Mouse (Mus musculus) B cell, adult 67 days (primary cell): ENCODE results near the gene Leng1. TPM values are rescaled to one million over a fixed set of nuclear protein-coding genes. Genes with fewer than 3 reads are reported as not detected.

ENCODE experiments used
- total RNA-seq, 2 experiments: library from RNA; stranded (reverse); gene quantifications; 4 replicates each; pipeline ENCODE4 v1.2.4; 2023

Gene Leng1
- 10 to 100 TPM; 10.8 to 11.4 TPM for total RNA-seq

DNA sequence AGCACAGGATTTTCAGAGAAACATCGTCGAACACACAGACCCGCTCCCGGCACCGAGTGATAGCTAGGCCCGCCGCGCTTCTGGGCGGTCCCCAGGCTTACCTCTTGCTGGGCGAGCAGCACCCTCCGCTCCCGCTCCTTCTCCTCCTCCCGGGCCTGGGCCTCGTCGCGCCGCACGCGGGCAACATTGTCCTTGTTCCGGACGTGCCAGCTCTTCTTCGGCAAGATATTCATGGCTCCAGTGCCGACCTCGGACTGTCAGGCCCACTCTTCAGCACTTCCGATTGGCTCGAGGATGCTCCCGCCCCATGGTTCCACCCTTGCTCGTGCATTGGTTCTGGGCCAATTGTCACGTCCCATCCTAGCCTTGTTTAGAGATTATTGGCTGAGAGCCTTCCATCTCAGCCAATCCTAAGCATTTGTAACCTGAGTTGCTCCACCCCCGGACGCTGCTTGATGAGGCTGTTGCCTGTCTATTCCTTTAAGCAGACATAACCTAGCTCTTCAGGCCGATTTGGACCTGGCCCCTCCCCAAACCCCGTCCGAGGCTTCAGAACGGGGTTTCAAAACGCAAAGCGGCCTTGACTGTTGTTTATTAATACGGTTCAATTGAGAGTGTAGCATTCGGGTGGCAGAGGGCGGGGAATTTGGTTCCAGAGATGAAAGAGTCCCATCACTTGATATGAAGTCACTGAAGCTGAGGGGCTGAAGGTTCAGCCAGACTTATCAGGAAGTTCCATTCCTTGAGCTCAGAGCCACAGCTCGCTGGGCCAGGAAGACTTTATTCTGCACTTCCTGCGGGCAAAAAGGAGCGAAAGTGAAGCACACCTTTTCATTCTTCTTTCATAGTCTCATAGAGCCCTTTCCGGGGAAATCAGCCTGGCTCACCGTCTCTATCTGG is at the start of gene Leng1:
Leng1 (minus strand) TSS at position 626 of the 900 bp plus-strand sequence.

DNA sequence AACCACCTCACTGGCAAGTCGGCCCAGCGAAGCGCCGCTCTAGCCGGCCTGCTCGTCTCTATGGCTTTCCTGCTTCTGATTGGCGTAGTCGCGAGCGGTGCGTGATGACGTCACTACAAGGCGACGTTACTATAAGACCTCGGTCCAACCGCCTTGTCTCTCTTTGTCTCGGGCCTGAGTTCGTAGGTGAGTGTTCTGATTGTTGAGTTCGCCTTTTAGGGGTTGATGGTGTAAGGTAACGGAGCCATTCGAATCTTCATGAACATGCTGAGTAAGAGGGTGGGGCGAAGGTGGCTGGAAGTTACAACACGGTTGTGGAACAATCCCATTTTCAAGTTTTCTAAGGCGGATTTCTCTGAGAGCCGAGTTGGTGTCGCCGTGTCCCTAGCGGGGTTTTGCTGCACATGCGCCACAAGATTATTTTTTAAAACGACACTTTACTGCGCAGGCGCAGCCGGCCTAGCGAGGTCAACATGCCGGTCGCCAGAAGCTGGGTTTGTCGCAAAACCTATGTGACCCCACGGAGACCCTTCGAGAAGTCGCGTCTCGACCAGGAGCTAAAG is 38.3 kb upstream of the Leng1 start, which contains the start of gene Rps9:
Rps9 (plus strand) TSS at position 115 of the 563 bp plus-strand sequence.

DNA sequence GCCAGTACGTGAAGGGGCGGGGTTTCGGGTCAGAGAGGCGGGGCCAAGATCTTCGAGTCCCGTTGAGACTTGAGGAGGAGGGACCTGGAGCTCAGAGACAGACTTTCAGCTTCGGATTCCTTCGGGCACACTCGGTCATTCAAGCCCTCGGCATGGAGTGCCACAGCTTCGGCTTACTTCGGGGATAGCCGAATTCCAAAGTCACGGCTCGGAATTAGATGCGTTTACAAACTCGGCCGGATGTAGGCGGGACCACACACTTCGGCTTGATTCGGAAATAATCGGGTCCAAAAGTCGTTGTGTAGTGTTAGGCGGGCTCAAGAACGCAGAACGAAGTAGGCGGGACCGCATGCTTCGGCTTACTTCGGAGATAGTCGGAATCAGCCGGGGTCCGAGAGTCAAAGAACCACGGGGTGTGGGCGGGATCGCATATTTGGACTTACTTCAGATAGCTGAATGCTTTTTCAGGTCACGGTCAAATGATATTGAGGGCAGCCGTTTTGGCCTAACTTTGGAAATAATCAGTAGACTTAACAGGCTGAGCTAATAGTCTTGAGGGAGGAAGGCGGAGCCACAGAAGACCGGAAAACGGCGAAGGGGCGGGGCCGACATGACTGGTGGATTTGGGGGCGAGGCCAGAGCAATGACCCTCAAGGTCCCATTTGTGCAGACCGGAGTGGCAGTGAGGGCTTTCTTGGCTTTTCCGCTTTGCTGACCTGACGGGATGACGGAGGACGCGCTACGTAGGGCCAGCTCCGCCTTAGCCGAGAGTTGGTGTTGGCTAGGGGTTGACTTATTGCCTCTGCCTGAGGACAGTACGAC is 27.6 kb upstream of the Leng1 start, which contains the start of gene Mboat7:
Mboat7 (minus strand) TSS at position 537 of the 822 bp plus-strand sequence.

DNA sequence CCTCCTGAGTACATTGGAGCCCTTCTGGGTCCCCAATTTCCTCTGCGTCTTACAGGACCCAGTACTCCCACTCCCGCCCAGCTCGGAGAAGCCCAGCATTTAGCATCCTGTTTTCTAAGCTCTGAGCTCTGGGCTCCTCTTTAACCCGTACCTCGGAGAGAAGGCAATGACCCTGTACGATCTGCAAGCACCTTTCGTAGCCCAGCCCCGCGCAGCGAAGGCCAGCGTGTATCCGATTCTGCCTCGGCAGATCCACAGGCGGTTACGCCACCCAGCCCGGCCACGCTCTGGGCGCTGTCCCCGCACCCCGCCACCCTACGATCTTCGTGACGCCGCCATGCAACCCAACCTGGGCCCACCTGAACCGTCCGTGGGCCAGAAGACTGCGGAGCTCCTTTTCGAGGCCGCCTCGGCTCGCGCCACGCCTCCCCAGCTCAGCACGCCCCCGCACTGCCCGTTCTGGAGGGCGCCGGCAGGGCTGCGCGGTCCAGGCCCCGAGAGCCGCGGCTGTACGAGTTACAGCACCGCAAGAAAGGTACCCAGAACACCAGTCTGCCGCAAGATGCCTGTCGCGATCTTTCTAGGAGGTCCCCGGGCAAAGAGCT is 26.8 kb upstream of the Leng1 start, which contains the start of gene Tsen34:
Tsen34 (plus strand) TSS at position 482 of the 605 bp plus-strand sequence.

DNA sequence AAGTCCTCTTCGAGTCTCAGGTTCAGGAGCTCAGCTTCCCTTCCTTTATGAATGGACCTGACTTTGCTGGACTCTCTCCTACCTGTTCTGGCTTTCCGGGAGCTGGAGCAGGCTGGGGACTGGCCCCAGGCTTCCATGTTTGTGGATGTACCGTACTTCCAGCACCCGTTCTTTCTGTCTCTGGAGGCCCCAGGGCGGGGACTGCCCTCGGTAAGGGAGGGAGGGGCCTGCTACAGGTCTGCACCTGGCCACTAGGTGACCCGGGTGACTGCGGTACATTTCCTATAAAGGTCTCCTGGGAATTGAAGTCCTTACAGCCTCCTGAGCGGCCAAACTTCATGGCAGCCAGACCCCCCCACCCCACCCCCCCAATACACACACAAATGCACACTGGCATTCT is 11.7 kb upstream of the Leng1 start, which contains the start of gene Tmc4:
Tmc4 (minus strand) TSS at position 212 of the 400 bp plus-strand sequence.

DNA sequence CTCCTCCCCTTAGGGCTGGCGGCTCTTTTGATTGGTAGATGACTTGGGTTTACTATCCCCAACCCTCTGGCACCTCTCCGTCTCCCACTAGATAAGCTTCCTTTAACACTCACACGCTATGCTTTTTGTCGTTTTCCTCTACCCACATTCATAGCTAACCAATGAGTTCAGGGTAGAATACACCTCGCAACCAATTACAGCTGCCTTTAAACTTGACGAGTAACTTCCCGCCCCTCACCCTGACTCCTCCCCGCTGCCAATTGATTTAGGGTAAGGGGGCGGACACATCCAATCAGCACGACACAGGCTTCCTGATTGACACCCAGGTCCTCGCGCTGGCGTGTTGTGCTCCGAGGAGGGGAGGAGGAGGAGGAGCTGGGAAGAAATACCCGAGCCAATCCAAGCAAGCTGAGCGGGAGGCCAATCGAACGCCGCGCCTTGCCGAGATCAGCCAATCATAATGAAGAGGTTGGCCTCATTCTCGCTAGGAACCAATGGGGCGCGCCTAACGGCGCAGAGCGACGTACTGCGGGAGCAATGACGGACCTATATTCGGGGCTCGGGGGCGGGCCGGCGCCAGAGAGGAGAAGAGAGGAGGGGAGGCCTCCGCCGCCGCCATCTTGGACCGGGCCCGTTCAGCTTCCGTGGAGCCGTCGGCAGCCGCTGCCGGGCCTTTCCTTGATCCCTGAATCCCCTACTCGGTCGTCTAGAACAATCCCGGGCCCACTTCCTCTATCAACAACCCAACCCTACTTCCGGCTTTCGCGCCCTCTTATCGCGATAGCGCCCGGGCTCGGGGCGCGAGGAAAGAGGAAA is 20.8 kb downstream of the Leng1 start, which contains the start of gene Cnot3:
Cnot3 (plus strand) TSS at position 597 of the 816 bp plus-strand sequence.

DNA sequence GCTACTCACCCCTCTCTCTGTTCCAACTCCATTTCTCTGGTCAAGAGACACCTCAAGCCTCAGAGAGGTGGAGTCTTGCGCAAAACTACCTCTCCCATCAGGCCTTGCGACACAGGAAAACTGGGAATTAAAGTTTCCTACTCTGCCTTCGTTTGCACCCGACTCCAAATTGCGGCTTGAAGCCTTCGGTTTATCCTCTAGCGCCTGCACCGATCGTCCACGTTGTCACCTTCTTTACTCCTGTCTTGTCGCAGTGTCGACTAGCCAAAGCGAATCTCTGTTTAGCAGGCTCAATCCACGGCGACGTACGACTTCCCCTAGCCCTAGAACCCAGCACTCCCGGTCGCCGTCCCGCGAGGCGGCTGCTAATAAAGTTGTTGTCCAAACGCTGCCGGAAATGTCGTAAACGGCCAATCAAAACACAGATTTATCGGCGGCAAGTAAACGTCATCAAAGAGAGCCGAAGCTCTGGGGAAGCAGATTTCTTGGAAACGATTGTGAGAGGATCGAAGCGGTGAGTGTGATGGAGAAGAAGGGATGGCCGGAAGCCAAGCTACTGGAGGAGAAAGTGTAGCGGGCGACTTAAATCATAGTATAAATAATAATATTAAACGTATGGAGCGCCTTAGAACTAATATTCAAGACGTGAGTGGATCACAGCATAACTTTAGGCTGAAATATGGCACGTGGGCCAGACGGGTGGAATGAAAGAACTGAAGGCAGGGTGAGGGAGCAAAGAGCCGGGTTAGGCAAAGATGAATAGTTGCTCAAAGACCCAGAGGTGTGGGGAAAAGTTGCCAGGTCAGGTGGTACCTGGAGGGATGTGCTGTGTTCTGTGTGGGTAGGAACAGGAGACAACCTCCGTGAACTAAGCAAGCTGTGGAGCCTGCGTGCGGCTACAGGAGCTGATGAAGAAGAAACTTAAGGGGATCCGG is 35.8 kb downstream of the Leng1 start, which contains the start of the genes Tfpt and Prpf31:
Tfpt (minus strand) TSS at position 387 of the 935 bp plus-strand sequence.
Prpf31 (plus strand) TSS at position 443 of the 935 bp plus-strand sequence.

GRCm38 (mm10) chr7:3617242-3617995 is 48.2 kb downstream of the Leng1 start, which contains the start of gene Ndufa3:
Gene Ndufa3, plus strand, starts transcription at chr7:3617373.

GRCm38 (mm10) chr7:3616057-3616388 is 49.6 kb downstream of the Leng1 start, which contains the start of gene Oscar:
Gene Oscar, minus strand, starts transcription at chr7:3616157.

Other genes with a start within 250 kb of the Leng1 start
- not detected for gene Cacng6, start 241.6 kb downstream of the Leng1 start, total RNA-seq
- not detected for gene Tarm1, start 163.2 kb downstream of the Leng1 start, total RNA-seq
- gene Oscar, start 49.7 kb downstream of the Leng1 start, total RNA-seq, result not detected
- 100 to 1,000 TPM; 279 to 317 TPM for gene Ndufa3, start 48.5 kb downstream of the Leng1 start, total RNA-seq
- gene Tfpt, start 35.9 kb downstream of the Leng1 start, total RNA-seq, result 10 to 100 TPM; 22.5 to 23.8 TPM
- gene Prpf31, start 35.9 kb downstream of the Leng1 start, total RNA-seq, result 10 to 100 TPM; 62.1 to 76.9 TPM
- 100 to 1,000 TPM; 124 to 138 TPM for gene Cnot3, start 20.6 kb downstream of the Leng1 start, total RNA-seq
- 10 to 100 TPM in 1 of 2 experiments, 1 to 10 TPM in 1; 7.6 to 11.1 TPM for gene Tmc4, start 11.7 kb upstream of the Leng1 start, total RNA-seq
- gene Tsen34, start 27.0 kb upstream of the Leng1 start, total RNA-seq, result 10 to 100 TPM; 34.0 to 43.8 TPM
- gene Mboat7, start 27.7 kb upstream of the Leng1 start, total RNA-seq, result 10 to 100 TPM; 67.2 to 71.9 TPM
- gene Rps9, start 38.2 kb upstream of the Leng1 start, total RNA-seq, result 1,000 to 10,000 TPM; 1,992 to 2,030 TPM
- gene Pirb, start 54.6 kb upstream of the Leng1 start, total RNA-seq, result 10 to 100 TPM; 34.6 to 37.2 TPM
- gene Gm15448, start 159.8 kb upstream of the Leng1 start, total RNA-seq, result 1 to 10 TPM; 6.4 to 6.7 TPM
- gene Pira2, start 179.2 kb upstream of the Leng1 start, total RNA-seq, result 10 to 100 TPM in 1 of 2 experiments, 1 to 10 TPM in 1; 9.2 to 11.3 TPM
- 1 to 10 TPM; 7.0 to 8.0 TPM for gene Gm14548, start 232.3 kb upstream of the Leng1 start, total RNA-seq
- gene Lilra6, start 249.7 kb upstream of the Leng1 start, total RNA-seq, result 1 to 10 TPM; 6.3 to 7.4 TPM